Mouse (Mus musculus) forebrain, embryonic 12.5 days (tissue): ENCODE results near the gene Upp2. TPM values are rescaled to one million over a fixed set of nuclear protein-coding genes. Genes with fewer than 3 reads are reported as not detected.

Source experiments
- ATAC-seq: fragments of 200-750 bp; cut with Nextera tagmentation; 2 replicates; pipeline ENCODE4 v1.8.0; 2017; ENCODE audit warnings: moderate TSS enrichment; ENCODE audit not compliant: low FRiP score
- H3K27ac ChIP-seq: fragments of 300-500 bp; sonication (generic); 2 replicates; pipeline ENCODE4 v1.5.1; 2016; ENCODE audit warnings: mild to moderate bottlenecking
- H3K27me3 ChIP-seq: fragments of 300-500 bp; sonication (generic); 2 replicates; pipeline ENCODE4 v1.6.1; 2016; ENCODE audit warnings: mild to moderate bottlenecking
- H3K36me3 ChIP-seq: fragments of 300-500 bp; sonication (generic); replicated peaks from 2 replicates; pipeline ENCODE4 v1.6.1; 2016; ENCODE audit warnings: mild to moderate bottlenecking
- H3K4me1 ChIP-seq: fragments of 300-500 bp; sonication (generic); 2 replicates; pipeline ENCODE4 v1.6.1; 2016
- H3K4me2 ChIP-seq: fragments of 300-500 bp; sonication (generic); 2 replicates; pipeline ENCODE4 v1.6.1; 2016; ENCODE audit warnings: mild to moderate bottlenecking, moderate library complexity
- H3K4me3 ChIP-seq: fragments of 300-500 bp; sonication (generic); replicated peaks from 2 replicates; pipeline ENCODE4 v1.5.1; 2016; ENCODE audit warnings: mild to moderate bottlenecking
- H3K9ac ChIP-seq: fragments of 300-500 bp; sonication (generic); 2 replicates; pipeline ENCODE4 v1.6.1; 2016; ENCODE audit warnings: mild to moderate bottlenecking
- H3K9me3 ChIP-seq: fragments of 300-500 bp; sonication (generic); 2 replicates; pipeline ENCODE4 v1.6.1; 2016
- WGBS: fragments of 180-500 bp; shearing (Covaris S2); methylation state at CpG from one replicate; pipeline ENCODE4 v1.1.7; 2016; 5-methylcytosine and 5-hydroxymethylcytosine counted together
- polyA plus RNA-seq: library from polyadenylated mRNA; unstranded; fragments of >200 nt; fragmentation: Nextera tagmentation; extraction: Ambion mirVana; gene quantifications from 2 replicates; pipeline ENCODE4 v1.2.1, GENCODE M21; 2016

Upp2 gene
- polyA plus RNA-seq, 1 experiment from 2014 or later: 7.5 TPM

DNA sequence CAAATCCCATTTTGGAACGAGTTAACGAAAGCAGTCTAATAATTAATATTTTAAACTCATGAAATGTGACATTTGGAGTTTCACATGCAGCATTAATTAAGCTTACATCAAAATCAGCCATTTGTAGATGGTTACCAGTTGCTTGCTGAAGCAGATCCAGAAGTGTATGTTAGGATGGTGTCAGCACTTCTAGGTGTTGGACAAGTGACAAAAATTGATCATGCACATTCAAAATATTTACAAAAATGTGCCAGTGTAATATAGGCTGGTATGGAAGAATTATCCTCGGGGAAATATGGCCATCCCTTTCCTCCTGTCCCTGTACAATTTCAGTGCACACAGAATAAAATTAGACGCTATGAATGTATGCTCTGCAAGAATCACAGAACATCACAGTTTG, 223.3 kb downstream of the Upp2 start:
- H3K9ac ChIP-seq: no peak overlapping the region
- no peaks in the 10 kb centered on the region for H3K36me3 ChIP-seq
- H3K4me2 ChIP-seq: no peak overlapping the region
- H3K9me3 ChIP-seq: no peaks in the 10 kb centered on the region
- no peaks in the 10 kb centered on the region for H3K27me3 ChIP-seq
- no peak for ATAC-seq
- 88% methylated on average over 4 of the region's 4 CpGs for WGBS
- H3K4me1 ChIP-seq: peaks cover 10% of the 10 kb centered on the region; the same call in 1 of the 2 replicates
- no peak overlapping the region for H3K27ac ChIP-seq
- no peak overlapping the region for H3K4me3 ChIP-seq

DNA sequence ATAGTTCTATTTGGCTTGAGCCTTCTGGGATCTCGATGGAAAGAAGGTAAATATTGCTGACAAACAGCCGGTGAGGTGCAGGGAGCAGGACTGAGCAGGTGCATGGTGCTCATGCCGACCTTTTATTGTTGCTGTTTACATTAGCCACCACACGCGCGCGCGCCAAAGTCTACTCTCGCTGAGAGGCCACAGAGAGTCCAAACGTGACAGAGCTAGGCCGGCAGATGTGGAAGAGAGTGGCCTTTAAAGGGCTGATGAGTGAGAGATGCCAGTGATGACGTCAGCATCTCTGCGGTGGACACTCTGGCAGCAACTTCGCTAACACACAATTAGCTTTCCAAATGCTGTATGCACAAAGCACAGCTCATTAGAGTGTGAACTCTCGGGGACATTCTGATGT, 227.4 kb downstream of the Upp2 start:
- no peak for ATAC-seq
- no peaks in the 10 kb centered on the region for H3K27me3 ChIP-seq

DNA sequence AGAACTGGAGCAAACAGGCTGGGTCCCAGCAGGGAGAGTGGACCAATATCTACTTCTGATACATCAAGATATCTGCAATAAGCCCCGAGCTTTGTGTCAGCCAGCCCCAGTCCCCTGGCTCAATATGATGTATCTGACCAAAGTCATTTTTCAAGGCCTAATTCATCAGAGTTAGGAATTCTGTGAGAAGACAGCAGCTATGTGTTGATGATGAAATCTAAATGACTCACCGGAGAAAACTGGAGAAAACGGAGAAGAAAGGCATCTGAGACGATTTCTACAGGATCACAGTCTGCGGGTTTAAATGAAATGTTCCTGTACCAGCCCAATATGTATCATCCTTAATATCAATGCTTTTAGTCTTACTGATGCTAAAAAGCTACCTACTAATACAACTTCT, 228.3 kb downstream of the Upp2 start:
- no peaks in the 10 kb centered on the region for H3K36me3 ChIP-seq
- no peak overlapping the region for H3K4me2 ChIP-seq
- no peak overlapping the region for H3K4me3 ChIP-seq
- ATAC-seq: no peak
- H3K27ac ChIP-seq: no peak overlapping the region
- H3K27me3 ChIP-seq: no peaks in the 10 kb centered on the region
- no peak overlapping the region for H3K9ac ChIP-seq
- WGBS: 93% methylated on average over 5 of the region's 5 CpGs
- no peaks in the 10 kb centered on the region for H3K9me3 ChIP-seq
- H3K4me1 ChIP-seq: peaks cover 5% of the 10 kb centered on the region; the same call in 1 of the 2 replicates

More for the DNA sequence above, 227.4 kb downstream of the Upp2 start:
- Histone ChIP-seq H3K4me2 (no peak overlapping the region), H3K36me3 (no peaks in the 10 kb centered on the region), H3K9ac (no peak overlapping the region), H3K4me3 (no peak overlapping the region), H3K9me3 (no peaks in the 10 kb centered on the region), H3K4me1 (peaks cover 5% of the 10 kb centered on the region; the same call in 1 of the 2 replicates), H3K27ac (no peak overlapping the region)
- 79% methylated on average over 15 of the region's 15 CpGs for WGBS

DNA sequence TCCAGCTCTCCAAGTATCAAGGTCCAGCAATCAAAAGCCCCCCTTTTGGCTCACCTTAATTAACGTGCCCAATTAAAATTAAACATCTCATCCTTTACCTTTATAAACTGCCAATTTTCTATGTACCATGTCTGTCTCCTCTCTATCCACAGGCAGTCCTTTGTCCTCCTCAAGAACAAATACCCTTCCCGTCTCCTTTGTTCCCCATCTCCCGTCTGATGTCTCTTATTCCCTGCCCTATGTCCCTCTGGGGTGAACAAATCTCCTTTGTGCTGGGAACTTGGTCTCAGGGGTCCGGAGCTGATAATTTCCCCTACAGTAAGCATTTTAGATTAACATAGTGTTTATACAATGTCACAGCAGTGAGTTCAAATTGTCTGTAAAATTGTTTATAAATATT, 230.4 kb downstream of the Upp2 start:
- Histone ChIP-seq H3K4me2 (no peak overlapping the region), H3K4me1 (peaks cover 5% of the 10 kb centered on the region; the same call in 1 of the 2 replicates), H3K36me3 (no peaks in the 10 kb centered on the region), H3K27ac (no peak overlapping the region), H3K4me3 (no peak overlapping the region), H3K27me3 (no peaks in the 10 kb centered on the region), H3K9ac (no peak overlapping the region), H3K9me3 (no peaks in the 10 kb centered on the region)
- no peak for ATAC-seq
- WGBS: 24% methylated on average over 4 of the region's 4 CpGs

GRCm38 (mm10) chr2:58799126-58799525, 232.0 kb downstream of the Upp2 start:
- Histone ChIP-seq H3K9me3 (no peaks in the 10 kb centered on the region), H3K27ac (no peak overlapping the region), H3K4me2 (no peak overlapping the region), H3K27me3 (no peaks in the 10 kb centered on the region), H3K4me3 (no peak overlapping the region), H3K9ac (no peak overlapping the region), H3K36me3 (no peaks in the 10 kb centered on the region), H3K4me1 (peaks cover 5% of the 10 kb centered on the region; the same call in 1 of the 2 replicates)
- WGBS: 87% methylated on average over 9 of the region's 9 CpGs
- ATAC-seq: no peak

DNA sequence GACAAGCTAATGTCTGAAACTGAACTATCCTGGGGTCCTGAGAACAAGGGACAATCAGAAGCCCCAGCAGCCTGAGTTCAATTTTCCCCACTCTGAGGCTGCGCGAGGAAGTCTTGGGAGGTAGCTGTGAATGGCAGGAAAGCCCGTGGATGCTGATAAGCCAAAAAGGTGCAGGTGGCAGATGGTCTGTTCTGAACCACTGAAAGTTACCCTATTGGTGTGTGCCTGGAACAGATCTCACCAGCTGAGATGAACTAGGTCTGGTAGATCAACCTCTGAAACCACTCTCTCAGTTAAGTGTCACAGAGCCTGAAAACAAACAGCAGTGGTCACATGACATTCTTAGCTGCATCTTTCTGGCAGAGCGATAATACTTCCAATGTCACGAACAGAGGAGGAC, 232.5 kb downstream of the Upp2 start:
- H3K36me3 ChIP-seq: no peaks in the 10 kb centered on the region
- H3K4me2 ChIP-seq: no peak overlapping the region
- whole genome bisulfite sequencing: 93% methylated on average over 5 of the region's 5 CpGs
- H3K9ac ChIP-seq: no peak overlapping the region
- H3K4me3 ChIP-seq: no peak overlapping the region
- H3K9me3 ChIP-seq: no peaks in the 10 kb centered on the region
- peaks cover 5% of the 10 kb centered on the region; the same call in 1 of the 2 replicates for H3K4me1 ChIP-seq
- ATAC-seq: no peak
- no peak overlapping the region for H3K27ac ChIP-seq
- H3K27me3 ChIP-seq: no peaks in the 10 kb centered on the region

- 43% methylated on average over 2 of the region's 2 CpGs for WGBS
- no peaks in the 10 kb centered on the region for H3K27me3 ChIP-seq
- no peak overlapping the region for H3K9ac ChIP-seq
- no peak for ATAC-seq
- no peak overlapping the region for H3K4me3 ChIP-seq
- no peaks in the 10 kb centered on the region for H3K4me1 ChIP-seq
- no peak overlapping the region for H3K27ac ChIP-seq
- no peaks in the 10 kb centered on the region for H3K36me3 ChIP-seq
- no peak overlapping the region for H3K4me2 ChIP-seq
- H3K9me3 ChIP-seq: no peaks in the 10 kb centered on the region
Measured at GRCm38 (mm10) chr2:58812941-58813340, 245.8 kb downstream of the Upp2 start.

DNA sequence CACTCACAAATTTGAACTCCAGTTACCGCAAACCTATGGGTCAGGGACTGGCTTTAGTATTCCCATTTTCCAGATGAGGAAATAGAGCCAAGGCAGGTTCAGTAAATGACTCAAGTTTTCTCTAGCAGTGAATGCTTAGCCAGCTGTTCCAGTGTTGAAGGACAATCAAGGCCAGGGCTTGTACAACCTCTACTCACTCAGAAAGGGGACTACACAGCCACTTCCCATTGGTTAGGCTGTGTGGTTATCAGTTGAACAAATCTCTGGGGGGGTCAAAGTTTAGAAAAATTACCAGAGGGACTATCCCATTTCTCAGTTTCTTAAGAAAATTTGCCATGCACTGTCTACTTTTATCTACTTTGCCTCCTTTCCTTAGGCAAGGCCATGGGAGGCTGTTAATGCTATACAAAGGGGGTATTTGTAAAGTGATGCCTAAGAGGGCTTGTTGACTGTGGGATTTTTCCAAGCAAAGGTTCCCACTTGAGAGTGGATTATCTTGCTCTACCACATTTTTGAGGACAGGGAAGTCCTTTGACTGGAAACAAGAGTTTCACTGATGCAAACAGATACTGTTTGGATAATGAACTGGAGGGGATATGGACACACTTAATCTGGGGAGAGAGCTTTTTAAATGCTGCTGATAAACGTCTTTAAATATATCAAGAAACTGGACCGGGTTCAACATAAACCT, 262.0 kb downstream of the Upp2 start:
- Histone ChIP-seq H3K4me3 (no peak overlapping the region), H3K9ac (no peak overlapping the region), H3K9me3 (no peaks in the 10 kb centered on the region), H3K4me2 (no peak overlapping the region), H3K36me3 (no peaks in the 10 kb centered on the region), H3K27me3 (no peaks in the 10 kb centered on the region), H3K27ac (no peak overlapping the region), H3K4me1 (no peaks in the 10 kb centered on the region)
- no peak for ATAC-seq
- WGBS: 71% methylated on average over 3 of the region's 3 CpGs

DNA sequence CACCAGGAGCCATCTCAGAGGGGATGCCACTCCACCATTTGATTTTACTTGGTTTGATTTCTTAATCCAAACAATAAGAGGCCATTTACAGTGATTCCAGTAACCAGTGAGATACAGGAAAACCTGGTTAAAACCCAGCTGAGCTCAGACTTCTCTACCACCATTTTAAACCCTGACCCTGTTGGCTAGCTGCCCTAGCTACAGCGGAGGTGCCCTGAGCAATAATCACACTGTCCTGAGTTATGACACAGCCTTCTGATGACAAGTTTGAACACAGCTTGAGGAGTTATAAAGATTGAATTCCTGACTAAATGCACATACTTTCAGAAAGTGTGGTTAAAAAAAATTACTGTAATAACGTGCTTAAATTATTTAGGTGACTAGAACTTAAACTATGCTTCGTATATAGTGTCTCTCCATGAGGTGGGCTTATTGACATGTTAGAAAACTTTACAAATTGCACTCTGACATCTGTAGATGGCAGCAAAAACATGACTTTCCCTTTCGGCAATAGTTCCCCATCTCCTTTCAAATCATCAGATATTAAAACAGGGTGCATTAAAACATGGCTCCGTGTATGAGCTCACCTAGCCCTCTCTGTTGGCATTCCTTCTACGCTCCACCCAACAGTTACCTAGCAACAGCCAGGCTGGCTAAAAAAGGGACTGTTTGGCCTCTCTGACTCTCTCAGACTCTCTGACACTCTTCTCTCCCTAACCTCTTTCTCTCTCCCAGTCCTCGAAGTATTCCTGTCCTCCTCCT, 263.1 kb downstream of the Upp2 start:
- no peak for ATAC-seq
- Histone ChIP-seq H3K27ac (no peak overlapping the region), H3K4me3 (no peak overlapping the region), H3K4me2 (no peak overlapping the region), H3K9me3 (no peaks in the 10 kb centered on the region), H3K36me3 (no peaks in the 10 kb centered on the region), H3K4me1 (no peaks in the 10 kb centered on the region), H3K9ac (no peak overlapping the region), H3K27me3 (no peaks in the 10 kb centered on the region)
- 72% methylated on average over 7 of the region's 7 CpGs for WGBS

- no peak for ATAC-seq
- Histone ChIP-seq H3K27me3 (no peaks in the 10 kb centered on the region), H3K36me3 (no peaks in the 10 kb centered on the region), H3K9ac (no peak overlapping the region), H3K4me1 (no peaks in the 10 kb centered on the region), H3K27ac (no peak overlapping the region), H3K4me2 (no peak overlapping the region), H3K4me3 (no peak overlapping the region), H3K9me3 (no peaks in the 10 kb centered on the region)
- 89% methylated on average over 20 of the region's 20 CpGs for WGBS
Measured at GRCm38 (mm10) chr2:58832253-58832980, 265.3 kb downstream of the Upp2 start.

- 80% methylated on average over 3 of the region's 3 CpGs for WGBS
Measured at GRCm38 (mm10) chr2:58841021-58841420, 273.9 kb downstream of the Upp2 start.

DNA sequence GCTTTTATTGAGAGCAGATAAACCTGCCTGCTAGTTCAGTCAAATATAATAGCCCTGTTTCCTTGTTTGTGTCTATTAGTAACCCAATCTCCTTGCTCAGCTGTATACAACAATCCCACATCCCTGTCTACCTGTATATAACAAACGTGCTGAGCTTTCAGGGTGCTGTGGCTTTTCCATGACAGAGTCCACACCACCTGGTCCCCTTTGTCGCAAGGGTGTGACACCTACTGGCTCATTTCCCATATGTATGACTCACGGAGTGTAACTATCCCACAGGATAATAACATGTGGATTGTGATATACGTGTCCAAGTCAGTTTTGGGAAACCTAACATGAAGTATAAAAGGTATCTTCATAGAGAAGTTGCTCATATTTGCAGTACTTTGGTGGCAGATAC, 275.3 kb downstream of the Upp2 start:
- 89% methylated on average over 4 of the region's 4 CpGs for WGBS
- no peak for ATAC-seq
- no peaks in the 10 kb centered on the region for H3K36me3 ChIP-seq

More at GRCm38 (mm10) chr2:58841021-58841420, 273.9 kb downstream of the Upp2 start:
- Histone ChIP-seq H3K9me3 (no peaks in the 10 kb centered on the region), H3K9ac (no peak overlapping the region), H3K27me3 (no peaks in the 10 kb centered on the region), H3K36me3 (no peaks in the 10 kb centered on the region), H3K4me2 (no peak overlapping the region), H3K27ac (no peak overlapping the region), H3K4me1 (0 out of 2 replicates have a peak, but pooled peaks cover 4% of the 10 kb centered on the region), H3K4me3 (no peak overlapping the region)
- no peak for ATAC-seq

More for the DNA sequence above, 275.3 kb downstream of the Upp2 start:
- Histone ChIP-seq H3K27ac (no peak overlapping the region), H3K9me3 (no peaks in the 10 kb centered on the region), H3K9ac (no peak overlapping the region), H3K4me2 (no peak overlapping the region), H3K4me3 (no peak overlapping the region), H3K27me3 (no peaks in the 10 kb centered on the region), H3K4me1 (0 out of 2 replicates have a peak, but pooled peaks cover 4% of the 10 kb centered on the region)
